Mouse (Mus musculus): ENCODE results near the gene Edil3.

GRCm38 (mm10) chr13:89256906-89257305, 435.6 kb downstream of the Edil3 start:
- TF ChIP-seq GATA1 (IDR thresholded peaks at IDR 0.05; ENCODE audit: borderline replicate concordance, low read length) (no peak), FLI1 (IDR thresholded peaks at IDR 0.05; ENCODE audit: low read length) (no peak)
